Mouse (Mus musculus): ENCODE results near the gene Nol3. TPM values are rescaled to one million over a fixed set of nuclear protein-coding genes. Genes with fewer than 3 reads are reported as not detected.

The Nol3 gene
- polyA plus RNA-seq, 1 experiment = 3.5 TPM

DNA sequence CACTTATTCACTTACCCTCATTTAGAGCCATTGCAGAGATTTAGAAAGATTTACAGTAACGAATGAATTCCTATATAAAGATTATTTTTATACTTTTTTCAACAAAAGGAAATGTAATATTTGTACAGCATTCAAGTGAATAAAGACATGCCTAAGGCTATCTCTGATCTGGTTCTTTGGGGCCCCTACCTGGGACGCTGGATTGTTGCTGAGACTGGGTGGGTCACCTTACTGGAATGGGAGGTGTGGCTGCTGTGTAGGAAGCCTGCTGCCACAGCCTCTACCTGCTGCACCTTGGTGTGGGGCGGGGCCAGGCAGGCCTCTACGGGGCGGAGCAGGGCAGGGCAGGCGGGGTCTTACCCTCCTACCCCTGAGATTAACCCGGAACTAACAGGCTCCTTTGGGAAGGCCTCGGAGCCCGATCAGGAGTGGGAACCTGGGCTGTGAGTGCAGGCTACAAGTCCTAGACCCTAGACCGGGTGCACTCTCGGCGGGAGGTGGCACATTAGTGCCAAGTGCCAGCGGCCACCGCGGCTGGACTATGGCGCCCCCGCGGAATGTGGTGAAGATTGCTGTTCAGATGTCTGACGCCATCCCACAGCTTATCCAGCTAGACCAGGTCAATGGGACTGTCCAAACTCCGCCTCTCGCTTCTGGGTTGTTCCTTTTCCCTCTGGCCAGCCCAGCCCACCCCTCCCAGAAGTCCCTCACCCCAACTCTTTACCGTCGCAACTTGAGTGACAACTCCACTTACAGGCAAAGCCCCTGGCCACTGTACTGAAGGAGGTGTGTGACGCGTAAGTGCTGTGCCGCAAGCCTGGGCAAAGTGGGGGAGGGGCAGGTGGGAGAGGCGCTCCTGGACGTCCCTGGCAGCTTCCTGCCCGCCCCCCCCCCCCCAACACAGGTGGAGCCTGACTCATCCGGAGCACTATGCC lies 29.5 kb downstream of the Nol3 start, which contains the start of gene Elmo3:
Gene Elmo3, plus strand, starts transcription at position 391 of the 935 bp plus-strand sequence.
- DNase-seq = peak; percentile 63
- WGBS = 23% methylated on average over 28 of the region's 30 CpGs
- TF ChIP-seq CTCF (IDR thresholded peaks at IDR 0.05; ENCODE audit: borderline replicate concordance, control insufficient read depth, extremely low read depth, insufficient read depth, low read length, poor library complexity) (no peak), POLR2A (IDR thresholded peaks at IDR 0.05; ENCODE audit: control insufficient read depth, extremely low read depth, insufficient read depth, low read length, poor library complexity) (no peak)
- no peaks in the 10 kb centered on the region for H3K27me3 ChIP-seq (ENCODE audit: control insufficient read depth, insufficient read depth, low read length)
- peaks cover 30% of the 10 kb centered on the region for H3K36me3 ChIP-seq (ENCODE audit: control insufficient read depth, insufficient read depth, low read length)
- peak within 1 kb of the TSS; percentile 34 for H3K4me3 ChIP-seq (ENCODE audit: control insufficient read depth, insufficient read depth, low read length)
- H3K4me1 ChIP-seq (replicated peaks; ENCODE audit: control insufficient read depth, insufficient read depth, low read length) = peaks cover 45% of the 10 kb centered on the region
- H3K27ac ChIP-seq (ENCODE audit: control insufficient read depth, insufficient read depth, low read length) = peak within 1 kb of the TSS; percentile 53; the same call in 1 of the 2 replicates

DNA sequence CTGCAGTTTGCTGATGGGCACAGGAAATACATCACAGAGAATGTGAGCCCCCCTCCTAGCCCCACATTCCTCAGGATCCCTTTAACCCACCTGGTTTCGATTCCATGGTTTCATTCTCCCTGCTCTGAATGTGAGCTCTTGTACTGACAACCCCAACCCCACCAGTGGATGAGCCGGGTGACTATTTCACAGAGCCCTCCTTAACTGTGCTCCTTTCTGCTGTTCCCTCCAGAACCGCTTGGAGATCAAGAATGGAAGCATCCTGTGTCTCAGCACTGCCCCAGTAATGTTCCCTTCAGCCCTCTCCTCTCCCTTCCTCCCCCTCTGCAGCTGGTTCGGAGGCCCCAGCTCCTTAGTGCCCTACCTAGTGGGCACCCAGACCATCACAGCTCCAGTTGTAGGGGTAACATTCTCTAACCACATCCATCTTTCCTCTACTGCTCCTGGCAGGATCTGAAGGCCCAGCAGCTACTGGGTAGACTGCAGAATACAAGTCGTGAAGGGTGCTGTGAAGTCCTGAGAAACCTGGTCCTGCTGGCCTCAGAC lies 30.3 kb downstream of the Nol3 start:
- no peaks in the 10 kb centered on the region for H3K27me3 ChIP-seq (ENCODE audit: control insufficient read depth, insufficient read depth, low read length)
- H3K4me1 ChIP-seq (replicated peaks; ENCODE audit: control insufficient read depth, insufficient read depth, low read length) = peaks cover 45% of the 10 kb centered on the region
- 52% methylated on average over 5 of the region's 5 CpGs for WGBS
- H3K4me3 ChIP-seq (ENCODE audit: control insufficient read depth, insufficient read depth, low read length) = no peak overlapping the region
- no peak for DNase-seq
- H3K36me3 ChIP-seq (ENCODE audit: control insufficient read depth, insufficient read depth, low read length) = peaks cover 26% of the 10 kb centered on the region
- peak overlapping the region; percentile 53; the same call in 1 of the 2 replicates for H3K27ac ChIP-seq (ENCODE audit: control insufficient read depth, insufficient read depth, low read length)
- TF ChIP-seq CTCF (IDR thresholded peaks at IDR 0.05; ENCODE audit: borderline replicate concordance, control insufficient read depth, extremely low read depth, insufficient read depth, low read length, poor library complexity) = no peak
- TF ChIP-seq POLR2A (IDR thresholded peaks at IDR 0.05; ENCODE audit: control insufficient read depth, extremely low read depth, insufficient read depth, low read length, poor library complexity) = no peak

DNA sequence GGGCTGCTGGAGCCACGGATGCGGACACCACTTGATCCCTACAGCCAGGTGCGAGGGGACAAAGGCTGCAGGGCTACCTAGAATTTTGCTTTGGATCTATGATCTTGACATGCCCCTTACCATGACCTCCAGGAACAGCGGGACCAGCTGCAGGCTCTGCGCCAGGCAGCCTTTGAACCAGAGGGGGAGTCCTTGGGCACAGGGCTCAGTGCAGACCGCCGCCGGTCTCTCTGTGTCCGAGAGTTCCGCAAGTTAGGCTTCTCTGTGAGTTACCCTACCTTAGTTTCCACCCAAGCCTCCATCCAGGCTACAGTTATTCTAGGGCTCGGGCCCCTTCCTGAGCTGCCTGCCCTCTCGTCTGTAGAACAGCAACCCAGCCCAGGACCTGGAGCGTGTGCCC lies 31.7 kb downstream of the Nol3 start:
- H3K4me1 ChIP-seq (replicated peaks; ENCODE audit: control insufficient read depth, insufficient read depth, low read length) = peaks cover 45% of the 10 kb centered on the region
- H3K36me3 ChIP-seq (ENCODE audit: control insufficient read depth, insufficient read depth, low read length) = peaks cover 13% of the 10 kb centered on the region
- TF ChIP-seq CTCF (IDR thresholded peaks at IDR 0.05; ENCODE audit: borderline replicate concordance, control insufficient read depth, extremely low read depth, insufficient read depth, low read length, poor library complexity) (no peak), POLR2A (IDR thresholded peaks at IDR 0.05; ENCODE audit: control insufficient read depth, extremely low read depth, insufficient read depth, low read length, poor library complexity) (no peak)
- 98% methylated on average over 13 of the region's 13 CpGs for WGBS
- H3K4me3 ChIP-seq (ENCODE audit: control insufficient read depth, insufficient read depth, low read length) = no peak overlapping the region
- H3K27ac ChIP-seq (ENCODE audit: control insufficient read depth, insufficient read depth, low read length) = no peak overlapping the region
- DNase-seq = no peak
- H3K27me3 ChIP-seq (ENCODE audit: control insufficient read depth, insufficient read depth, low read length) = no peaks in the 10 kb centered on the region

GRCm38 (mm10) chr8:105308428-105308827 lies 32.5 kb downstream of the Nol3 start:
- H3K4me1 ChIP-seq (replicated peaks; ENCODE audit: control insufficient read depth, insufficient read depth, low read length) = peaks cover 43% of the 10 kb centered on the region
- no peaks in the 10 kb centered on the region for H3K27me3 ChIP-seq (ENCODE audit: control insufficient read depth, insufficient read depth, low read length)
- no peak for TF ChIP-seq CTCF (IDR thresholded peaks at IDR 0.05; ENCODE audit: borderline replicate concordance, control insufficient read depth, extremely low read depth, insufficient read depth, low read length, poor library complexity)
- no peak for TF ChIP-seq POLR2A (IDR thresholded peaks at IDR 0.05; ENCODE audit: control insufficient read depth, extremely low read depth, insufficient read depth, low read length, poor library complexity)
- 97% methylated on average over 10 of the region's 10 CpGs for WGBS
- H3K4me3 ChIP-seq (ENCODE audit: control insufficient read depth, insufficient read depth, low read length) = no peak overlapping the region
- H3K36me3 ChIP-seq (ENCODE audit: control insufficient read depth, insufficient read depth, low read length) = peaks cover 6% of the 10 kb centered on the region; the same call in 1 of the 2 replicates
- no peak for DNase-seq
- H3K27ac ChIP-seq (ENCODE audit: control insufficient read depth, insufficient read depth, low read length) = no peak overlapping the region

DNA sequence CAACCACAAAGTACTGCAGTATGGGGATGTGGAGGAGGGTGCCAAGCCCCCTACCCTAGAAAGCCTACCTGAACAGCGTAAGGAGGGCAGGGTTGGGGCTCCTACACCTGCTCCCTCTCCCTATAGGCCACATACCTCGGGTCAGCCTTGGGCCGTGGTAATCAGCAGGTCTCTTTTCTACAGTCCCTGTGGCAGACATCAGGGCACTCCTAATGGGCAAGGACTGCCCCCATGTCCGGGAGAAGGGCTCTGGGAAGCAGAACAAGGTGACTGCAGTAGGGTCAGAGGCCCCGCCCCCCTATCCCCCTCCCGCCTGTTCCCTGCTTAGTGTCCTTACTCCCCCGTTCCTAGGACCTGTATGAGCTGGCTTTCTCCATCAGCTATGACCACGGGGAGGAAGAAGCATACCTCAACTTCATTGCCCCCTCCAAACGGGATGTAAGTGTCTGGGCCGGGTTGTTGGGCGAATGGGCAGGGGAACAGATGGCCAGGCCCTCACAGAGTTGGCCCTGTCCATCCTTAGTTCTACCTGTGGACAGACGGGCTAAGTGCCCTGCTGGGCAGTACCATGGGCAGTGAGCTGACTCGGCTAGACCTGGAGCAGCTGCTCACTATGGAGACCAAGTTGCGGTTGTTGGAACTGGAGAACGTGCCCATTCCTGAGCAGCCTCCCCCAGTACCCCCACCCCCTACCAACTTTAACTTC lies 33.4 kb downstream of the Nol3 start:
- WGBS = 95% methylated on average over 15 of the region's 15 CpGs

DNA sequence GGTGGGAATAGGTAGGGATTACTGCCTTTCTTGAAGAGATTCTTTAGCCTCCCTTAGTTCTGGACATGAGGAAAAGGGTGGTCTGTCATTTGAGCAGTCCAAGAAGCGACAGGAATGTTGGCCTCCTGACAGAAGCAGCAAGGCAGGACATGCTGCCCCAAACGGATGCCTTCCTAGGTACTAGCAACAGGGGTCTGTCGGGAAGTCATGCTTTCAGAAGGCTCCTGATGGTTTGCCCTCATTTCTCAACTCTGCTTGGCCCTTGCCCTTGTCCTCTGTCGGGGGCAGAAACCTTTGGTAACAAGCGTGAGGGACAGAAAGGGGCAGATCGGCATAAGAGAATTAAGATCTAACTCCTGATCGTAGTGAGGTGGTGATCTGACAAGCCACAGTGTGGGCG lies 34.2 kb downstream of the Nol3 start:
- peaks cover 27% of the 10 kb centered on the region for H3K4me1 ChIP-seq (replicated peaks; ENCODE audit: control insufficient read depth, insufficient read depth, low read length)
- 92% methylated on average over 8 of the region's 8 CpGs for WGBS
- H3K27me3 ChIP-seq (ENCODE audit: control insufficient read depth, insufficient read depth, low read length) = no peaks in the 10 kb centered on the region
- no peak overlapping the region for H3K27ac ChIP-seq (ENCODE audit: control insufficient read depth, insufficient read depth, low read length)
- H3K36me3 ChIP-seq (ENCODE audit: control insufficient read depth, insufficient read depth, low read length) = no peaks in the 10 kb centered on the region
- DNase-seq = no peak
- H3K4me3 ChIP-seq (ENCODE audit: control insufficient read depth, insufficient read depth, low read length) = no peak overlapping the region
- TF ChIP-seq CTCF (IDR thresholded peaks at IDR 0.05; ENCODE audit: borderline replicate concordance, control insufficient read depth, extremely low read depth, insufficient read depth, low read length, poor library complexity) (no peak), POLR2A (IDR thresholded peaks at IDR 0.05; ENCODE audit: control insufficient read depth, extremely low read depth, insufficient read depth, low read length, poor library complexity) (no peak)

More for the DNA sequence above, 33.4 kb downstream of the Nol3 start:
- no peaks in the 10 kb centered on the region; the same call in 1 of the 2 replicates for H3K36me3 ChIP-seq (ENCODE audit: control insufficient read depth, insufficient read depth, low read length)
- DNase-seq = no peak
- H3K4me1 ChIP-seq (replicated peaks; ENCODE audit: control insufficient read depth, insufficient read depth, low read length) = peaks cover 34% of the 10 kb centered on the region
- TF ChIP-seq POLR2A (IDR thresholded peaks at IDR 0.05; ENCODE audit: control insufficient read depth, extremely low read depth, insufficient read depth, low read length, poor library complexity) (no peak), CTCF (IDR thresholded peaks at IDR 0.05; ENCODE audit: borderline replicate concordance, control insufficient read depth, extremely low read depth, insufficient read depth, low read length, poor library complexity) (no peak)
- no peak overlapping the region for H3K4me3 ChIP-seq (ENCODE audit: control insufficient read depth, insufficient read depth, low read length)
- no peak overlapping the region for H3K27ac ChIP-seq (ENCODE audit: control insufficient read depth, insufficient read depth, low read length)
- H3K27me3 ChIP-seq (ENCODE audit: control insufficient read depth, insufficient read depth, low read length) = no peaks in the 10 kb centered on the region
